Mouse (Mus musculus) forelimb bud, embryonic 11.5 days (tissue): Measurements from ENCODE around the gene Abcc4.
A peak's percentile ranks its signal among the peaks of the same experiment; 100 is the strongest.

ENCODE experiments used
- DNase-seq: peaks from one replicate; pipeline ENCODE4 v3.0.0-alpha.2; 2012; ENCODE audit warnings: low read depth, low spot score

Gene Abcc4

GRCm38 (mm10) chr14:118506591-118507146, 199.3 kb downstream of the Abcc4 start:
- peak; percentile 78 for DNase-seq

- DNase-seq: no peak
These were observed 209.3 kb downstream of the Abcc4 start for GRCm38 (mm10) chr14:118496767-118497166.

- no peak for DNase-seq
These were observed 210.6 kb downstream of the Abcc4 start for GRCm38 (mm10) chr14:118495458-118495857.

GRCm38 (mm10) chr14:118491708-118492107, 214.3 kb downstream of the Abcc4 start:
- DNase-seq: no peak

- no peak for DNase-seq
These were observed 214.7 kb downstream of the Abcc4 start for GRCm38 (mm10) chr14:118491300-118491699.

- DNase-seq: no peak
These were observed 215.5 kb downstream of the Abcc4 start for GRCm38 (mm10) chr14:118490525-118490924.

- no peak for DNase-seq
These were observed 219.7 kb downstream of the Abcc4 start for GRCm38 (mm10) chr14:118486349-118486748.

- DNase-seq: no peak
These were observed 220.4 kb downstream of the Abcc4 start for GRCm38 (mm10) chr14:118485646-118486045.

- no peak for DNase-seq
These were observed 223.7 kb downstream of the Abcc4 start for GRCm38 (mm10) chr14:118482320-118482719.

GRCm38 (mm10) chr14:118481779-118482178, 224.2 kb downstream of the Abcc4 start:
- no peak for DNase-seq

GRCm38 (mm10) chr14:118476329-118476728, 229.7 kb downstream of the Abcc4 start:
- DNase-seq: no peak

GRCm38 (mm10) chr14:118475100-118475454, 230.9 kb downstream of the Abcc4 start:
- no peak for DNase-seq

- peak; percentile 44 for DNase-seq
These were observed 231.6 kb downstream of the Abcc4 start for GRCm38 (mm10) chr14:118474226-118475099.

GRCm38 (mm10) chr14:118473831-118474193, 232.2 kb downstream of the Abcc4 start:
- peak; percentile 63 for DNase-seq

- peak; percentile 13 for DNase-seq
These were observed 232.7 kb downstream of the Abcc4 start for GRCm38 (mm10) chr14:118473188-118473830.

- DNase-seq: no peak
These were observed 240.7 kb downstream of the Abcc4 start for GRCm38 (mm10) chr14:118465331-118465730.

GRCm38 (mm10) chr14:118464401-118464800, 241.6 kb downstream of the Abcc4 start:
- DNase-seq: no peak

- DNase-seq: no peak
These were observed 253.4 kb downstream of the Abcc4 start for GRCm38 (mm10) chr14:118452572-118452971.

GRCm38 (mm10) chr14:118440155-118440554, 265.9 kb downstream of the Abcc4 start:
- DNase-seq: no peak

GRCm38 (mm10) chr14:118437156-118437931, 268.7 kb downstream of the Abcc4 start:
- peak; percentile 27 for DNase-seq

- DNase-seq: peak; percentile 42
These were observed 269.2 kb downstream of the Abcc4 start for GRCm38 (mm10) chr14:118436791-118437155.
